Mouse (Mus musculus): ENCODE data around the gene Gabrd.

- TF ChIP-seq CTCF (IDR thresholded peaks at IDR 0.05; ENCODE audit: low read depth), result no peak
- TF ChIP-seq EP300 (optimal IDR thresholded peaks at IDR 0.05), result no peak
These were observed 45.3 kb downstream of the Gabrd start for GRCm38 (mm10) chr4:155352581-155352980.

All from stomach, postnatal 0 days (tissue).